Mouse (Mus musculus) kidney, adult 11 months (tissue): ENCODE data around the gene A730009L09Rik.

ENCODE experiments used
- DNase-seq: peaks from one replicate; pipeline ENCODE4 v3.0.0; 2022

The A730009L09Rik gene

GRCm38 (mm10) chr16:84514821-84515220, at the start of gene A730009L09Rik:
Gene A730009L09Rik (plus strand): TSS chr16:84515121.
- DNase-seq: no peak

- no peak for DNase-seq
Observed at GRCm38 (mm10) chr16:84465581-84466165, 49.2 kb upstream of the A730009L09Rik start.

- DNase-seq: no peak
Observed at GRCm38 (mm10) chr16:84468898-84469297, 46.0 kb upstream of the A730009L09Rik start.

- DNase-seq: no peak
Observed at GRCm38 (mm10) chr16:84469994-84470393, 44.9 kb upstream of the A730009L09Rik start.

- DNase-seq: no peak
Observed at GRCm38 (mm10) chr16:84473406-84473805, 41.5 kb upstream of the A730009L09Rik start.

- DNase-seq: no peak
Observed at GRCm38 (mm10) chr16:84474712-84475111, 40.2 kb upstream of the A730009L09Rik start.

GRCm38 (mm10) chr16:84476948-84477347, 38.0 kb upstream of the A730009L09Rik start:
- no peak for DNase-seq

- no peak for DNase-seq
Observed at GRCm38 (mm10) chr16:84477528-84477927, 37.4 kb upstream of the A730009L09Rik start.

- DNase-seq: no peak
Observed at GRCm38 (mm10) chr16:84477952-84478351, 37.0 kb upstream of the A730009L09Rik start.

GRCm38 (mm10) chr16:84485931-84486330, 29.0 kb upstream of the A730009L09Rik start:
- DNase-seq: no peak

- DNase-seq: no peak
Observed at GRCm38 (mm10) chr16:84494818-84495217, 20.1 kb upstream of the A730009L09Rik start.

GRCm38 (mm10) chr16:84495438-84495837, 19.5 kb upstream of the A730009L09Rik start:
- no peak for DNase-seq

GRCm38 (mm10) chr16:84507681-84508080, 7.2 kb upstream of the A730009L09Rik start:
- no peak for DNase-seq

GRCm38 (mm10) chr16:84521975-84522635, 7.2 kb downstream of the A730009L09Rik start:
- no peak for DNase-seq

- DNase-seq: no peak
Observed at GRCm38 (mm10) chr16:84523061-84523460, 8.1 kb downstream of the A730009L09Rik start.

GRCm38 (mm10) chr16:84527375-84527774, 12.5 kb downstream of the A730009L09Rik start:
- DNase-seq: peak; percentile 15

- DNase-seq: no peak
Observed at GRCm38 (mm10) chr16:84532803-84533202, 17.9 kb downstream of the A730009L09Rik start.

GRCm38 (mm10) chr16:84546059-84546458, 31.1 kb downstream of the A730009L09Rik start:
- DNase-seq: no peak

- no peak for DNase-seq
Observed at GRCm38 (mm10) chr16:84549122-84549521, 34.2 kb downstream of the A730009L09Rik start.

GRCm38 (mm10) chr16:84550445-84550844, 35.5 kb downstream of the A730009L09Rik start:
- DNase-seq: no peak

- DNase-seq: no peak
Observed at GRCm38 (mm10) chr16:84553981-84554380, 39.1 kb downstream of the A730009L09Rik start.

- no peak for DNase-seq
Observed at GRCm38 (mm10) chr16:84558113-84558917, 43.4 kb downstream of the A730009L09Rik start.

- no peak for DNase-seq
Observed at GRCm38 (mm10) chr16:84559569-84560278, 44.8 kb downstream of the A730009L09Rik start.
